Mouse (Mus musculus) embryonic facial prominence, embryonic 14.5 days (tissue): ENCODE measurements at regions not wholly inside any gene's neighbourhood (a gene's known extent, or its start where the extent isn't known, plus 50 kb on each side); places are given as distances from the start of the nearest gene placed in this dataset.

Experiments used
- ATAC-seq: fragments of 200-750 bp; cut with Nextera tagmentation; 2 replicates; pipeline ENCODE4 v1.8.0; 2017; ENCODE audit warnings: low read depth, moderate number of reproducible peaks, moderate TSS enrichment
- DNase-seq: peaks from one replicate; pipeline ENCODE4 v3.0.0-alpha.2; 2015; ENCODE audit warnings: low spot score
- H3K27ac ChIP-seq: fragments of 300-500 bp; sonication (generic); replicated peaks from 2 replicates; pipeline ENCODE4 v1.5.1; 2014; ENCODE audit warnings: low read depth, mild to moderate bottlenecking, low read length, moderate library complexity
- H3K27me3 ChIP-seq: fragments of 300-500 bp; sonication (generic); replicated peaks from 2 replicates; pipeline ENCODE4 v1.6.1; 2014; ENCODE audit warnings: low read length; ENCODE audit not compliant: control insufficient read depth, insufficient read depth
- H3K36me3 ChIP-seq: fragments of 300-500 bp; sonication (generic); 2 replicates; pipeline ENCODE4 v1.6.1; 2014; ENCODE audit warnings: low read length, mixed read lengths; ENCODE audit not compliant: control insufficient read depth, insufficient read depth
- H3K4me1 ChIP-seq: fragments of 300-500 bp; sonication (generic); 2 replicates; pipeline ENCODE4 v1.6.1; 2014; ENCODE audit warnings: antibody characterized with exemption, low read length; ENCODE audit not compliant: control insufficient read depth, insufficient read depth
- H3K4me2 ChIP-seq: fragments of 300-500 bp; sonication (generic); 2 replicates; pipeline ENCODE4 v1.6.1; 2014; ENCODE audit warnings: low read depth, mild to moderate bottlenecking, low read length, moderate library complexity, mixed read lengths
- H3K4me3 ChIP-seq: fragments of 300-500 bp; sonication (generic); 2 replicates; pipeline ENCODE4 v1.5.1; 2014; ENCODE audit warnings: low read depth, mild to moderate bottlenecking, low read length
- H3K9ac ChIP-seq: fragments of 300-500 bp; sonication (generic); 2 replicates; pipeline ENCODE4 v1.6.1; 2014; ENCODE audit warnings: low read depth, mild to moderate bottlenecking, low read length, moderate library complexity, mixed read lengths
- H3K9me3 ChIP-seq: fragments of 300-500 bp; sonication (generic); 2 replicates; pipeline ENCODE4 v1.6.1; 2016; ENCODE audit warnings: low read length; ENCODE audit not compliant: control insufficient read depth
- WGBS: fragments of 180-500 bp; shearing (Covaris S2); extraction: QIAGEN DNeasy Blood & Tissue Kit; methylation state at CpG from one replicate; pipeline ENCODE4 v1.1.7; 2014; 5-methylcytosine and 5-hydroxymethylcytosine counted together

GRCm38 (mm10) chr2:67332211-67332610 is 81.3 kb upstream of the Gm21830 start:
- no peaks in the 10 kb centered on the region for H3K36me3 ChIP-seq
- H3K4me2 ChIP-seq = no peak overlapping the region
- no peaks in the 10 kb centered on the region for H3K9me3 ChIP-seq
- no peak overlapping the region for H3K27ac ChIP-seq
- no peak for ATAC-seq
- H3K4me1 ChIP-seq = 0 out of 2 replicates have a peak, but pooled peaks cover 5% of the 10 kb centered on the region
- peak; percentile 87 for DNase-seq
- 37% methylated on average over 2 of the region's 2 CpGs for WGBS
- H3K9ac ChIP-seq = no peak overlapping the region
- H3K4me3 ChIP-seq = no peak overlapping the region
- no peaks in the 10 kb centered on the region for H3K27me3 ChIP-seq

GRCm38 (mm10) chr2:67344711-67345110 is 68.8 kb upstream of the Gm21830 start:
- no peaks in the 10 kb centered on the region for H3K36me3 ChIP-seq
- DNase-seq (peak; percentile 39), ATAC-seq (no peak)
- no peak overlapping the region for H3K9ac ChIP-seq
- H3K4me1 ChIP-seq = no peaks in the 10 kb centered on the region
- H3K9me3 ChIP-seq = no peaks in the 10 kb centered on the region
- H3K4me3 ChIP-seq = no peak overlapping the region
- 62% methylated on average over 5 of the region's 5 CpGs for WGBS
- no peaks in the 10 kb centered on the region for H3K27me3 ChIP-seq
- no peak overlapping the region for H3K4me2 ChIP-seq
- H3K27ac ChIP-seq = no peak overlapping the region
